Mouse (Mus musculus): ENCODE measurements at regions not wholly inside any gene's neighbourhood (a gene's known extent, or its start where the extent isn't known, plus 50 kb on each side); places are given as distances from the start of the nearest gene placed in this dataset.

DNA sequence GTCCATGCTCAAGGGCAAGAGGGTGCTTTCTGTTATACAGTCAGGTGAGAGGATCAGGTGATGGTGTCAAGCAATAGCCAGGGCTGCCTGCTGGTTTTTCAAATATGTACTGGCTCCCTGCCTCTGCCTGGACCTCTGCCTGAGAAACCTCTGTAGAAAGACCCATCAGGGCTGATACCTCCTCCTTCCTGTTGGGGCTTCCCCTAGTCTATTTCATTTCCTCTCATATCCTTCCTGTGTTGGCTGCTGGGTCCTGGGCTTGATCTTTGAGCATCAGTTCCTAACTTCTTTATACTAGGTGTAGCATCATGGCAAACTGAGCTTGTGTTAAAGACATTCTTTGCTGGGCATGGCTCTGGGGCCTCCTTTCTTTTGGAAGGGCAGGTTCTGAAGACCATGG, 89.5 kb downstream of the Tmem38b start:
- DNase-seq (ENCODE audit: low spot score in 2 of 2): no peak

- DNase-seq (ENCODE audit: low spot score in 2 of 2): peak; percentile 65 to 69
These were observed 93.3 kb downstream of the Tmem38b start for GRCm38 (mm10) chr4:53919188-53919587.

GRCm38 (mm10) chr4:53920587-53920986, 94.7 kb downstream of the Tmem38b start:
- no peak for DNase-seq (ENCODE audit: low spot score in 2 of 2)

- DNase-seq (ENCODE audit: low spot score in 2 of 2): no peak
These were observed 105.2 kb downstream of the Tmem38b start for GRCm38 (mm10) chr4:53931068-53931467.

- DNase-seq (ENCODE audit: low spot score in 2 of 2): peak; percentile 49 to 52
These were observed 105.7 kb downstream of the Tmem38b start for GRCm38 (mm10) chr4:53931499-53931898.

- DNase-seq (ENCODE audit: low spot score in 2 of 2): no peak
These were observed 109.5 kb downstream of the Tmem38b start for GRCm38 (mm10) chr4:53935306-53935705.

- DNase-seq (ENCODE audit: low spot score in 2 of 2): no peak
These were observed 122.9 kb downstream of the Tmem38b start for GRCm38 (mm10) chr4:53948736-53949135.

GRCm38 (mm10) chr4:53949164-53949563, 123.3 kb downstream of the Tmem38b start:
- no peak for DNase-seq (ENCODE audit: low spot score in 2 of 2)

DNA sequence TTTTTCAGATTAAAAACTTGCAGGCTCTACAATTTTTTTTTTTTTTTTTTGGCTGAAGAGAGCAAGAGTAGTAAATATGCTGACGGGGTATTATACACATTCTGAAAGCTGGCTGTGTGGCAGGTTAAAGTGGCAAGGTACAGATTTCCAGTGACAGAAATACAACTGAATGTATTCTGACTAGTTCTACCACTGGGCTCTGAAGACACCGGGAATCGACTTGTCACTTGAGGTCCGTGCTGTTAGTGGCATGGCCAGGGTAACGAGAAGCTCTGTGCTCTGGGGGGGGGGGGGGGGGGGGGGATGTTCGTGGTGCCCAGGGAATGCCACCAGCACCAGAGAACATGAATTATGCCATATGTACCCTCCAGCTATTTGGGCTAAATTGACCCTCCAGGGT, 124.7 kb downstream of the Tmem38b start:
- DNase-seq (ENCODE audit: low spot score in 2 of 2): no peak

DNA sequence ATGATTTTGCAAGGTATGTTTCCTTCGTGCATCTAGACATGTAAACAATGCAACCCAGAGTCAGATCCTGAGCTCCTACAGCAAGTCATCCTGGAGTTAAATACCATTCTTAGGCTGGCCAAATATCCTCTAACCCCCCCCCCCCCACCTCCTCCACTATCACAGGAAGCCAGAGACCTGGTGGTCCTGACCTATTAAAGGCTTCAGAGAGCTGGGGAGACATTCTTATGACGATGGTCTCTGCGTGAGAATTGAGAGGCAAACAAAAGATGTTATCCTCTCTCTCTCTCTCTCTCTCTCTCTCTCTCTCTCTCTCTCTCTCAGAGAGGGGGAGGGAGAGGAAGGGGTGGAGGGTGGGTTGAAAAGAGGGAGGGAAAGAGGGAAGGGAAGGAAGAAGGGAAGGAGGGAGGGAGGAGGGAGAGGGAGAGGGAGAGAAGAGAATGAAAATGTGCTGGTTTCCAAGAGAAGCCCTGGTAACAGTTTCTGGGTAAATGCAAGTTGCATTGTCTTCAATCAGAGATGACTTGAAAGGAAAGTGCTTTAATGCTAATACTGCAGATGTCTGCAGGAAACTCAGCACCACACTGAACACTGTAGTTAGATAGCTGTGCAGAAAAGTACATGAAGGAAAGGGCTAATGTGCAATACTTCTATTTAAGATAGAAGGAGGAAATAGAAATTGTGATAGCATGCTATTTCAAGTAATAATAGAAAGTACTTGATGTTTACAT, 125.3 kb downstream of the Tmem38b start:
- DNase-seq (ENCODE audit: low spot score in 2 of 2): no peak

- no peak for DNase-seq (ENCODE audit: low spot score in 2 of 2)
These were observed 125.9 kb downstream of the Tmem38b start for GRCm38 (mm10) chr4:53951734-53952109.

DNA sequence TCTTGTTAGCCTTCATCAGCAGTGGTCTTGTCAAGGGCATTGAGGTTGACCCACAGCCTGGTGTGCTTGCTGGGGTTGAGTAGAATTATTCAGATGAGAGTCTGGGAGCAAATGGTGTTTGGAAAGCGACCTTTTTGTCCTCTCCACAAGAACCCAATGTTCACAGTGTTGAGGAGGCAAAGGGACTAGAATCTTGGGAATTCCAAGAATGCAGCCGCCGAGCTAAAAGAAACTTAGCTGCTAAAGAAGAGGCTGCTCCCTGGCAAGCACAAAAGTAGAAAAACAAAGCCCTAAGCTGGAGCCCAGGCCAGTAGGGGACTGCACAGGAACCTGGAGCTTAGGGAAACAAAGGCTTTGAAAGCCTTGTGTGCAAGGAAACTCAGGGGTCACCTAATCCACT, 126.4 kb downstream of the Tmem38b start:
- DNase-seq (ENCODE audit: low spot score in 2 of 2): no peak

- no peak for DNase-seq (ENCODE audit: low spot score in 2 of 2)
These were observed 136.6 kb downstream of the Tmem38b start for GRCm38 (mm10) chr4:53962458-53962857.

DNA sequence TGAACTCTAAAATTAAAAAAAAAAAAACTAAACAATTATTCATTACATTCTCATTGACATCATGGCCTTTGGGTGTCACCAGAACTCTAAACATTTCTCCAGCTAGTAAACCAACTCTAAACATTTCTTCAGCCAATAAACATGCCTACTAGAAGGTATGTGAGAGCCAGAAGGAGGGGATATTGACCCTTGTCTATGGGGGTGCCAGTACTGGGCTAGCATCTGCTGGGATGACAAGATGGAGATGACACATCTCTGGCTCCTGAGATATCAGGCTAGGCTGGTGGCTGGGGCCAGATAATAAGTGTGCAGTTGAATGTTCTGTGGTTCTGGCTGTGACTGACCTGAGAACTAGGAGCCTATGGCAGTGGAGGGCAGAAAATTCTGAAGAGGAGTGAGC, 144.6 kb downstream of the Tmem38b start:
- DNase-seq (ENCODE audit: low spot score in 2 of 2): no peak

- no peak for DNase-seq (ENCODE audit: low spot score in 2 of 2)
These were observed 145.1 kb downstream of the Tmem38b start for GRCm38 (mm10) chr4:53970960-53971359.

DNA sequence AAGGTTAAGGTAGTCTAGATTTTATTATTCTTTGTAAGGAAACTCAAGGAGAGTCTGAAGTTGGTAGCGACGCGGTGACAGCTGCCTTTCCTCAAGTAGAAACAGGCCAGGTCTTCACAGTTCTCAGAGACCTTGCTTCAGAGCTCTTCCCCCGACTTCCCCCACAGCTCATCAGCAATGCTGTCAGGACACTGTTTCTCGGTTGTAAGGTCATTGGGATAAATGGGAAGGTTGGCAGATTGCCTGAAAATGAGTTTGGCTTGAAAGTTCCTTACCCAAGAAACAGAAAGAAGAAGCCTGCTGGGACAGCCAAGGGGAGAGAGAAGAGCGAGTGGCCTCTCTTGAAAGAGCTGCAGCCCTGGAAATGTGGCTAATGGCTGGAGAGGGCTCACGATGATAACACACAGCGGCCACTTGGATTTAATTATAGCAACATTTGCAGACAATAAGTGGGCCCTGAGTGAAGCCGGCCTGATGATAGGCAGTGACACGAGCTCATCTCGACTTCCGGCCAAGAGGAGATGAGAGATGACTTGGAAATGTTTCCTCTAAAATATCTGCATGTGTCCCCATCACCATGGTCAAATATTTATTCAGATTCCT, 150.3 kb downstream of the Tmem38b start:
- DNase-seq (ENCODE audit: low spot score in 2 of 2): no peak

- DNase-seq (ENCODE audit: low spot score in 2 of 2): no peak
These were observed 160.9 kb downstream of the Tmem38b start for GRCm38 (mm10) chr4:53986519-53987301.

GRCm38 (mm10) chr4:53987536-53987935, 161.7 kb downstream of the Tmem38b start:
- no peak for DNase-seq (ENCODE audit: low spot score in 2 of 2)

DNA sequence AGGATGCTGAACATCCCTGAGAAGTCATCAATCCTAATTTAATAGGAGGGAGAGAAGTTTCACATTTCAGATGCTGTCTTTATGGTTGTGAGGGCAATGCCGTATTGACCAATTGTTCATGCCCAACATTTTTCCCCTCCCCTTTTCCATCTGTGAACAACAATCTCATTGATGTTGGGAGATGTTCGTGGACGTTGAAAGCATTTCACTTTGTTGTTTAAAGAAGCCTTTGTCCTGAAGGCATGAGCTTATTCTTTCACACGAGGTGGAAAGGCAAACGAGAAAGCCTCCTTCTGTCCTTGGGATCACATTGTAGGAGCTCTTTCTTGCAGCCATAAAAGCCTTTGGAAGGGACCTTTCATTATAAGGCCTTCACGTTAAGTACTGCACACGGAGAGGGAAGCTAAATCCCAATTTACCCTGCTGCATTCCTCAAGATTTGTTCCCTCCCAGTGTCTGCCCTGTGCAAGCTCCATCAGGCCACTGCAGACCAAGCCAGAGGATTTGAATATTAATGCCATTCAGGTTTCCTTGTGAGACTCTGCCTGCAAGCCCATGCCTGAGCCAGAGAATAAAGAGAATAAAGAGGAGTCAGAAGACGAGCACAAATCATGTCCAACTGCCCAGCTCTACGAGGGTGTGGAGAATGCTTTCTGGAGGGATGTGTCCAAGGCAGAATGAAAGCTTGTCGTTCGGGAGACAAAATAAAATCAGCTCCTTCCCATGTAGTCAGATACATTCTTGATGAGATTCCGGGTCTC, 195.4 kb downstream of the Tmem38b start:
- DNase-seq (ENCODE audit: low spot score in 2 of 2): peak in 1 of 2 experiments; percentile 13

DNA sequence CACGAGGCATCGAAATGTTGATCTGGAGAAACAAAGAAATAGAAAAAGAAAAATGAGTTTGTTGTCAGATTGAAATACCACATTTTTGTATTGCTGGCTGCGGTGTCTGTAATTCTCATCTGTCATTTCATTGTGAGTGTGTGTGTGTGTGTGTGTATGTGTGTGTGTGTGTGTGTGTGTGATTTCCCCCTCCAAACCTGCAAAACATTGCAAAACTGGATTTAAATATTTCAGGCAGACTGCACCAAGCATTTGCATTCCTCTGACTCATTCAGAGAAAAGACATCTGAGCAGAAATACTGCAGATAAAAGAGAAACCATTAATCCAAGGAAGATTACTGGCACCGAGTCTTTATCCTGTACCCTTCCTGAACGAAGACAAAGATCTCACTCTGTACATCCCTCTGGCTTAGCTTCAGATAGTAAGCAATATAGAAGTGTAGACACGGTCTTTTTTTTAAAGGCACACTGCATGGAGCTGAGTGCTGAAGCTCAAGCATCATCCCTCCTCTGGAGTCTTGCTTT, 196.1 kb downstream of the Tmem38b start:
- DNase-seq (ENCODE audit: low spot score in 2 of 2): peak; percentile 22 to 49

GRCm38 (mm10) chr4:54026919-54027318, 201.1 kb downstream of the Tmem38b start:
- no peak for DNase-seq (ENCODE audit: low spot score in 2 of 2)
